Mouse (Mus musculus) heart, embryonic 14.5 days (tissue): ENCODE measurements around the gene Ccer2. TPM values are rescaled to one million over a fixed set of nuclear protein-coding genes. Genes with fewer than 3 reads are reported as not detected.

Experiments
- ATAC-seq: fragments of 200-750 bp; cut with Nextera tagmentation; 2 replicates; pipeline ENCODE4 v1.8.0; 2017; ENCODE audit warnings: low read depth, moderate TSS enrichment; ENCODE audit not compliant: insufficient number of reproducible peaks, insufficient read depth, low FRiP score
- H3K27ac ChIP-seq, 2 experiments: fragments of 200-500 bp in 1 of 2; fragments of 300-500 bp in 1 of 2; sonication (generic) in 1 of 2; replicated peaks in 1 of 2; 2 replicates each; pipeline ENCODE4 v1.5.1; 2012 to 2014; ENCODE audit warnings: low read depth in 2 of 2, low read length in 2 of 2, control low read depth in 1 of 2, mild to moderate bottlenecking in 1 of 2, mixed read lengths in 1 of 2; ENCODE audit not compliant: control insufficient read depth in 1 of 2, insufficient read depth in 1 of 2
- H3K27me3 ChIP-seq: fragments of 300-500 bp; sonication (generic); 2 replicates; pipeline ENCODE4 v1.6.1; 2014; ENCODE audit warnings: mild to moderate bottlenecking, low read length, control low read depth; ENCODE audit not compliant: control insufficient read depth, insufficient read depth
- H3K36me3 ChIP-seq: fragments of 300-500 bp; sonication (generic); 2 replicates; pipeline ENCODE4 v1.6.1; 2014; ENCODE audit warnings: mild to moderate bottlenecking, control low read depth, low read length, mixed read lengths; ENCODE audit not compliant: control insufficient read depth, insufficient read depth
- H3K4me1 ChIP-seq, 2 experiments: fragments of 200-500 bp in 1 of 2; fragments of 300-500 bp in 1 of 2; sonication (generic) in 1 of 2; 2 replicates each; pipeline ENCODE4 v1.6.1; 2012 to 2014; ENCODE audit warnings: low read length in 2 of 2, control low read depth in 1 of 2, mixed read lengths in 1 of 2; ENCODE audit not compliant: control insufficient read depth in 2 of 2, insufficient read depth in 2 of 2
- H3K4me2 ChIP-seq: fragments of 300-500 bp; sonication (generic); 2 replicates; pipeline ENCODE4 v1.6.1; 2014; ENCODE audit warnings: mild to moderate bottlenecking, low read length
- H3K4me3 ChIP-seq, 2 experiments: fragments of 200-500 bp in 1 of 2; fragments of 300-500 bp in 1 of 2; sonication (generic) in 1 of 2; 2 replicates each; pipeline ENCODE4 v1.5.1; 2012 to 2014; ENCODE audit warnings: low read length in 2 of 2, mild to moderate bottlenecking in 2 of 2, control low read depth in 1 of 2, low read depth in 1 of 2, moderate library complexity in 1 of 2; ENCODE audit not compliant: control insufficient read depth in 1 of 2, insufficient read depth in 1 of 2
- H3K9ac ChIP-seq: fragments of 300-500 bp; sonication (generic); 2 replicates; pipeline ENCODE4 v1.6.1; 2014; ENCODE audit warnings: mild to moderate bottlenecking, low read length
- H3K9me3 ChIP-seq: fragments of 300-500 bp; sonication (generic); 2 replicates; pipeline ENCODE4 v1.6.1; 2016; ENCODE audit warnings: low read length, control low read depth; ENCODE audit not compliant: control insufficient read depth
- WGBS: fragments of 180-500 bp; shearing (Covaris S2); extraction: QIAGEN DNeasy Blood & Tissue Kit; methylation state at CpG from one replicate; pipeline ENCODE4 v1.1.7; 2014; 5-methylcytosine and 5-hydroxymethylcytosine counted together
- polyA plus RNA-seq: library from polyadenylated mRNA; unstranded; fragments of >200 nt; fragmentation: Nextera tagmentation; extraction: Ambion mirVana; gene quantifications from 2 replicates; pipeline ENCODE4 v1.2.1, GENCODE M21; 2014

Ccer2 gene
- polyA plus RNA-seq, 1 experiment from 2014 or later = not detected

- no peaks in the 10 kb centered on the region for H3K27me3 ChIP-seq
- H3K4me2 ChIP-seq = no peak overlapping the region
- no peak overlapping the region for H3K27ac ChIP-seq
- H3K4me3 ChIP-seq = no peak overlapping the region
- ATAC-seq = no peak
- H3K36me3 ChIP-seq = peaks cover 58% of the 10 kb centered on the region
- WGBS = 93% methylated on average over 7 of the region's 7 CpGs
- no peaks in the 10 kb centered on the region for H3K9me3 ChIP-seq
- H3K9ac ChIP-seq = no peak overlapping the region
- H3K4me1 ChIP-seq = no peaks in the 10 kb centered on the region
Observed at GRCm38 (mm10) chr7:28749935-28750334, 6.0 kb upstream of the Ccer2 start.

- WGBS = 78% methylated on average over 13 of the region's 13 CpGs
- no peak for ATAC-seq
- H3K36me3 ChIP-seq = peaks cover 44% of the 10 kb centered on the region
Observed at GRCm38 (mm10) chr7:28758623-28759022, 2.6 kb downstream of the Ccer2 start.

GRCm38 (mm10) chr7:28761907-28762306 lies 5.9 kb downstream of the Ccer2 start:
- Histone ChIP-seq H3K4me1 (peaks cover 2 to 9% of the 10 kb centered on the region in 2 experiments; a peak in 2 of 4 replicates), H3K9ac (no peak overlapping the region), H3K4me3 (no peak overlapping the region), H3K27ac (no peak overlapping the region), H3K4me2 (no peak overlapping the region), H3K9me3 (no peaks in the 10 kb centered on the region), H3K27me3 (0 out of 2 replicates have a peak, but pooled peaks cover 3% of the 10 kb centered on the region), H3K36me3 (peaks cover 39% of the 10 kb centered on the region)
- no peak for ATAC-seq
- WGBS = 69% methylated on average over 9 of the region's 9 CpGs

More at GRCm38 (mm10) chr7:28758623-28759022, 2.6 kb downstream of the Ccer2 start:
- Histone ChIP-seq H3K27ac (no peak overlapping the region), H3K27me3 (peaks cover 22% of the 10 kb centered on the region), H3K9ac (no peak overlapping the region), H3K9me3 (no peaks in the 10 kb centered on the region), H3K4me1 (no peaks in the 10 kb centered on the region), H3K4me2 (no peak overlapping the region), H3K4me3 (no peak overlapping the region)

- H3K36me3 ChIP-seq = peaks cover 25% of the 10 kb centered on the region
- 76% methylated on average over 6 of the region's 6 CpGs for WGBS
- H3K9me3 ChIP-seq = no peaks in the 10 kb centered on the region
- H3K4me2 ChIP-seq = peak overlapping the region; percentile 82
- H3K4me1 ChIP-seq = peaks cover 8 to 16% of the 10 kb centered on the region in 2 experiments
- no peaks in the 10 kb centered on the region for H3K27me3 ChIP-seq
- peak overlapping the region in 1 of 2 experiments; percentile 75; a peak in 1 of 4 replicates for H3K4me3 ChIP-seq
- ATAC-seq = no peak
- peak overlapping the region; percentile 72; the same call in 1 of the 2 replicates for H3K9ac ChIP-seq
- H3K27ac ChIP-seq = no peak overlapping the region
Observed at GRCm38 (mm10) chr7:28765211-28765610, 9.2 kb downstream of the Ccer2 start.

- H3K27ac ChIP-seq = peak within 1 kb of the TSS in 1 of 2 experiments; percentile 25; a peak in 1 of 4 replicates
- peak within 1 kb of the TSS; percentile 71 to 75 for H3K4me3 ChIP-seq
- ATAC-seq = peak; percentile 99
- peaks cover 14% of the 10 kb centered on the region for H3K36me3 ChIP-seq
- H3K9me3 ChIP-seq = no peaks in the 10 kb centered on the region
- H3K4me1 ChIP-seq = peaks cover 8 to 16% of the 10 kb centered on the region in 2 experiments
- H3K27me3 ChIP-seq = no peaks in the 10 kb centered on the region
- under 1% methylated on average over 45 of the region's 45 CpGs for WGBS
- peak within 1 kb of the TSS; percentile 77 for H3K9ac ChIP-seq
- peak within 1 kb of the TSS; percentile 82 for H3K4me2 ChIP-seq
Observed at GRCm38 (mm10) chr7:28766173-28766879, 10.4 kb downstream of the Ccer2 start, which contains the start of gene Sirt2. TSS of gene Sirt2 (plus strand) at chr7:28766735.

- Histone ChIP-seq H3K4me1 (peaks cover 8 to 16% of the 10 kb centered on the region in 2 experiments), H3K27me3 (no peaks in the 10 kb centered on the region), H3K27ac (no peak overlapping the region), H3K36me3 (peaks cover 9% of the 10 kb centered on the region), H3K4me2 (peak overlapping the region; percentile 66), H3K9ac (peak overlapping the region; percentile 77), H3K9me3 (no peaks in the 10 kb centered on the region), H3K4me3 (peak overlapping the region; percentile 53 to 75)
- WGBS = 5% methylated on average over 14 of the region's 14 CpGs
- no peak for ATAC-seq
Observed at GRCm38 (mm10) chr7:28766910-28767309, 10.9 kb downstream of the Ccer2 start.

- peak within 1 kb of the TSS; percentile 82 for H3K4me2 ChIP-seq
- 0 out of 2 replicates have a peak, but pooled peaks cover 9% of the 10 kb centered on the region for H3K36me3 ChIP-seq
- no peak within 1 kb of the TSS for H3K27ac ChIP-seq
- 61% methylated on average over 7 of the region's 7 CpGs for WGBS
- no peaks in the 10 kb centered on the region for H3K9me3 ChIP-seq
- peaks cover 8 to 16% of the 10 kb centered on the region in 2 experiments for H3K4me1 ChIP-seq
- peak within 1 kb of the TSS; percentile 77 for H3K9ac ChIP-seq
- ATAC-seq = no peak
- H3K27me3 ChIP-seq = no peaks in the 10 kb centered on the region
- peak within 1 kb of the TSS; percentile 71 to 75 for H3K4me3 ChIP-seq
Observed at GRCm38 (mm10) chr7:28767462-28767965, 11.5 kb downstream of the Ccer2 start, which contains the start of gene Nfkbib. TSS of gene Nfkbib (minus strand) at chr7:28767512.
